Comparison of ENCODE assay signal across 8 mouse cellular contexts in the genomic region with DNA sequence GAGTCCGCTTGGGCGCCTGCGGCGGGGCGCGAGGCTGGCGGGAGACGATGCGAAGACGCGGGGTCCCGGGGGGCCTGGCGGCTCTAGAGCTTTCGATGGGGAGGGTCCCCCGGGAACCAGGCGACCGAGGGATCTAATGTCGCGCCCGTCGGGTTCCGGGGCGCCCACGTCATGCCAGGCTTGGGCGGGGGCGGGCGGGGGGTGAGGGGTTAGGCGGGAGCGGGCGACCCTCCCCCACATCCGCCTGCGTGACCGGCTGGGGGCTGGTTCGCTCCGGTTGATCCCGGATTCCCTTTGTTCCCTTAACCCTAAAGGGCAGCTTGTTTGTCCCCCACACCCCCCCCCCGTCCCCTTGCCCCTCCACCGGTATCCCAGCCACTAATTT. TPM values are rescaled to one million over a fixed set of nuclear protein-coding genes. Genes with fewer than 3 reads are reported as not detected.
A peak's percentile ranks its signal among the peaks of the same experiment; 100 is the strongest.
DNase-seq lines count a peak whose midpoint lies in the region; ATAC-seq and TF ChIP-seq lines count a peak whose summit lies in the region.

No protein-coding gene starts in this region.

- 0% methylated on average over 23 of the region's 38 CpGs for WGBS in heart, embryonic 14.5 days
- 0% methylated on average over 32 of the region's 38 CpGs for WGBS in forebrain, embryonic 16.5 days
- WGBS in liver, embryonic 14.5 days (ENCODE audit: insufficient replicate concordance) = under 1% methylated on average over 37 of the region's 38 CpGs

- no peak for TF ChIP-seq CTCF in liver, embryonic 14.5 days (IDR thresholded peaks at IDR 0.05; ENCODE audit: low read depth)

- peak overlapping the region; percentile 95 to 97 for H3K27ac ChIP-seq in heart, embryonic 14.5 days (replicated peaks in 1 of 2; ENCODE audit: control insufficient read depth in 1 of 2, insufficient read depth in 1 of 2, low read depth in 2 of 2, low read length in 2 of 2)
- peak overlapping the region; percentile 98 for H3K27ac ChIP-seq in ES-E14 (ENCODE audit: insufficient read depth, low read depth, low read length, poor library complexity, severe bottlenecking)
- H3K27ac ChIP-seq in forebrain, embryonic 16.5 days (ENCODE audit: low read length) = peak overlapping the region; percentile 90
- H3K27ac ChIP-seq in liver, embryonic 14.5 days = peak overlapping the region; percentile 74

- DNase-seq in heart, postnatal 4 days = no peak
- DNase-seq in ES-E14 (ENCODE audit: low read depth, low spot score) = peak; percentile 41
- DNase-seq in liver, embryonic 14.5 days (ENCODE audit: low read depth in 3 of 3, low spot score in 3 of 3) = no peak
- DNase-seq in cerebellum, postnatal 25 days = no peak
- DNase-seq in right cerebral cortex, adult 2 months (ENCODE audit: low spot score in 2 of 2) = no peak
- no peak for DNase-seq in layer of hippocampus, adult 9-10 months (ENCODE audit: low spot score)

- H3K9me3 ChIP-seq in heart, embryonic 14.5 days (ENCODE audit: control insufficient read depth, low read length) = no peaks in the 10 kb centered on the region
- no peaks in the 10 kb centered on the region for H3K9me3 ChIP-seq in ES-E14 (ENCODE audit: control insufficient read depth, insufficient read depth, low read depth, low read length)
- H3K9me3 ChIP-seq in forebrain, embryonic 16.5 days (ENCODE audit: control insufficient read depth, low read length) = no peaks in the 10 kb centered on the region
- H3K9me3 ChIP-seq in liver, embryonic 14.5 days (ENCODE audit: control insufficient read depth, low read length) = no peaks in the 10 kb centered on the region

- peaks cover 2 to 22% of the 10 kb centered on the region in 2 experiments; a peak in 3 of 4 replicates for H3K4me1 ChIP-seq in heart, embryonic 14.5 days (ENCODE audit: control insufficient read depth in 2 of 2, insufficient read depth in 2 of 2, low read length in 2 of 2)
- peaks cover 4 to 16% of the 10 kb centered on the region in 2 experiments for H3K4me1 ChIP-seq in ES-E14 (ENCODE audit: control insufficient read depth in 2 of 2, insufficient read depth in 2 of 2, low read length in 2 of 2, poor library complexity in 1 of 2)
- peaks cover 16% of the 10 kb centered on the region for H3K4me1 ChIP-seq in forebrain, embryonic 16.5 days (replicated peaks; ENCODE audit: control insufficient read depth, insufficient read depth, low read length)
- H3K4me1 ChIP-seq in liver, embryonic 14.5 days (replicated peaks; ENCODE audit: control insufficient read depth in 2 of 2, insufficient read depth in 2 of 2, low read length in 1 of 2) = peaks cover 24 to 31% of the 10 kb centered on the region in 2 experiments

- ATAC-seq in heart, embryonic 14.5 days (ENCODE audit: insufficient number of reproducible peaks, insufficient read depth, low FRiP score, low read depth) = peak; percentile 63
- peak; percentile 78 for ATAC-seq in forebrain, embryonic 16.5 days
- peak; percentile 49; the same call in 1 of the 2 replicates for ATAC-seq in liver, embryonic 14.5 days (ENCODE audit: insufficient read depth)

- H3K4me3 ChIP-seq in heart, embryonic 14.5 days (ENCODE audit: control insufficient read depth in 1 of 2, insufficient read depth in 1 of 2, low read depth in 1 of 2, low read length in 2 of 2) = peak overlapping the region; percentile 94 to 99
- H3K4me3 ChIP-seq in ES-E14 (ENCODE audit: insufficient read depth in 1 of 2, low read depth in 1 of 2, low read length in 2 of 2, poor library complexity in 1 of 2, severe bottlenecking in 1 of 2) = peak overlapping the region; percentile 95 to 99
- peak overlapping the region; percentile 72 for H3K4me3 ChIP-seq in forebrain, embryonic 16.5 days (replicated peaks; ENCODE audit: low read length)
- H3K4me3 ChIP-seq in liver, embryonic 14.5 days (ENCODE audit: insufficient read depth in 1 of 2, low read depth in 2 of 2, low read length in 2 of 2) = peak overlapping the region; percentile 92 to 97

- in situ Hi-C loops in ES-E14 (cut with MboI; ENCODE audit: low sequenced_read_pairs in 2 of 2, unreplicated experiment in 2 of 2) = no loop called here

- no peaks in the 10 kb centered on the region for H3K27me3 ChIP-seq in heart, embryonic 14.5 days (ENCODE audit: control insufficient read depth, insufficient read depth, low read length)
- no peaks in the 10 kb centered on the region for H3K27me3 ChIP-seq in forebrain, embryonic 16.5 days (replicated peaks; ENCODE audit: control insufficient read depth, insufficient read depth, low read length)
- H3K27me3 ChIP-seq in liver, embryonic 14.5 days (ENCODE audit: control insufficient read depth, insufficient read depth, low read length) = no peaks in the 10 kb centered on the region

- no peak for TF ChIP-seq EP300 in liver, embryonic 14.5 days (IDR thresholded peaks at IDR 0.05; ENCODE audit: low read depth)

- H3K4me2 ChIP-seq in heart, embryonic 14.5 days (ENCODE audit: low read length) = peak overlapping the region; percentile 92
- H3K4me2 ChIP-seq in forebrain, embryonic 16.5 days (ENCODE audit: low read length) = peak overlapping the region; percentile 86
- H3K4me2 ChIP-seq in liver, embryonic 14.5 days (ENCODE audit: low read depth) = peak overlapping the region; percentile 84

- H3K36me3 ChIP-seq in heart, embryonic 14.5 days (ENCODE audit: control insufficient read depth, insufficient read depth, low read length) = peaks cover 6% of the 10 kb centered on the region; the same call in 1 of the 2 replicates
- peaks cover 6% of the 10 kb centered on the region for H3K36me3 ChIP-seq in ES-E14 (ENCODE audit: control insufficient read depth, insufficient read depth, low read length, poor library complexity, severe bottlenecking)
- H3K36me3 ChIP-seq in forebrain, embryonic 16.5 days (ENCODE audit: control insufficient read depth, insufficient read depth) = no peaks in the 10 kb centered on the region
- peaks cover 4% of the 10 kb centered on the region; the same call in 1 of the 2 replicates for H3K36me3 ChIP-seq in liver, embryonic 14.5 days (replicated peaks; ENCODE audit: control insufficient read depth, insufficient read depth, low read depth)

- peak overlapping the region; percentile 99 for H3K9ac ChIP-seq in heart, embryonic 14.5 days (ENCODE audit: low read length)
- H3K9ac ChIP-seq in ES-E14 (ENCODE audit: insufficient read depth, low read depth, low read length, poor library complexity, severe bottlenecking) = peak overlapping the region; percentile 99
- peak overlapping the region; percentile 77 for H3K9ac ChIP-seq in forebrain, embryonic 16.5 days (replicated peaks; ENCODE audit: low read depth, low read length)
- peak overlapping the region; percentile 99 for H3K9ac ChIP-seq in liver, embryonic 14.5 days (replicated peaks)

TF ChIP-seq in ES-E14, 5 proteins besides CTCF, POLR2A, EP300 and RAD21:
- no peak for TF ChIP-seq CHD2 (IDR thresholded peaks at IDR 0.05; ENCODE audit: low read depth, low read length)
- TF ChIP-seq HCFC1 (IDR thresholded peaks at IDR 0.05; ENCODE audit: borderline replicate concordance, insufficient read depth, low read length) = no peak
- TF ChIP-seq MAFK (IDR thresholded peaks at IDR 0.05; ENCODE audit: insufficient read depth, low read depth, low read length) = no peak

RNA-seq across cellular contexts. Expression of gene Mapk1ip1l, which starts 0.3 kb away (rescaled TPM):
- polyA plus RNA-seq in heart, embryonic 14.5 days (2014; fragmentation: Nextera tagmentation; extraction: Ambion mirVana) = 51.6 and 53.8 TPM in 2 replicates
- total RNA-seq in heart, postnatal 4 days (2021) = 10 to 100 TPM; 68.9 to 73.5 TPM
- total RNA-seq in ES-E14 (2012; rRNA removed) = 57.1 and 89.1 TPM in 2 replicates
- polyA plus RNA-seq in forebrain, embryonic 16.5 days (2015; fragmentation: Nextera tagmentation; extraction: Ambion mirVana) = 59.8 and 62.1 TPM in 2 replicates
- polyA plus RNA-seq in liver, embryonic 14.5 days (2012; rRNA removed) = 19.1 TPM in 2 replicates
- 26.3 and 30.7 TPM in 2 replicates for polyA plus RNA-seq in liver, embryonic 14.5 days (2014; fragmentation: Nextera tagmentation; extraction: Ambion mirVana)

RNA-seq across cellular contexts. Expression of gene Socs4, which starts 21.7 kb away (rescaled TPM):
- polyA plus RNA-seq in heart, embryonic 14.5 days (2014; fragmentation: Nextera tagmentation; extraction: Ambion mirVana) = 2.9 and 3.4 TPM in 2 replicates
- total RNA-seq in heart, postnatal 4 days (2021) = 10 to 100 TPM; 17.6 to 18.2 TPM
- 6.7 and 10.4 TPM in 2 replicates for total RNA-seq in ES-E14 (2012; rRNA removed)
- polyA plus RNA-seq in forebrain, embryonic 16.5 days (2015; fragmentation: Nextera tagmentation; extraction: Ambion mirVana) = 2.6 and 2.9 TPM in 2 replicates
- 3.8 and 5.2 TPM in 2 replicates for polyA plus RNA-seq in liver, embryonic 14.5 days (2012; rRNA removed)
- 3.0 and 3.1 TPM in 2 replicates for polyA plus RNA-seq in liver, embryonic 14.5 days (2014; fragmentation: Nextera tagmentation; extraction: Ambion mirVana)

RNA-seq across cellular contexts. Expression of gene Wdhd1, which starts 21.7 kb away (rescaled TPM):
- polyA plus RNA-seq in heart, embryonic 14.5 days (2014; fragmentation: Nextera tagmentation; extraction: Ambion mirVana) = 13.5 and 15.2 TPM in 2 replicates
- total RNA-seq in heart, postnatal 4 days (2021) = 10 to 100 TPM; 11.4 to 13.1 TPM
- total RNA-seq in ES-E14 (2012; rRNA removed) = 22.0 and 31.0 TPM in 2 replicates
- 16.1 and 17.2 TPM in 2 replicates for polyA plus RNA-seq in forebrain, embryonic 16.5 days (2015; fragmentation: Nextera tagmentation; extraction: Ambion mirVana)
- 20.5 and 34.9 TPM in 2 replicates for polyA plus RNA-seq in liver, embryonic 14.5 days (2012; rRNA removed)
- 33.8 and 40.9 TPM in 2 replicates for polyA plus RNA-seq in liver, embryonic 14.5 days (2014; fragmentation: Nextera tagmentation; extraction: Ambion mirVana)
